Mouse (Mus musculus) lung, embryonic 14.5 days (tissue): ENCODE results near the gene Pou1f1. TPM values are rescaled to one million over a fixed set of nuclear protein-coding genes. Genes with fewer than 3 reads are reported as not detected.

Experiments used
- ATAC-seq: fragments of 200-750 bp; cut with Nextera tagmentation; 2 replicates; pipeline ENCODE4 v1.8.0; 2017; ENCODE audit warnings: mild to moderate bottlenecking, moderate TSS enrichment, moderate library complexity; ENCODE audit not compliant: insufficient read depth
- DNase-seq: peaks from one replicate; pipeline ENCODE4 v3.0.0-alpha.2; 2015
- H3K27ac ChIP-seq: fragments of 300-500 bp; sonication (generic); 2 replicates; pipeline ENCODE4 v1.5.1; 2014; ENCODE audit warnings: low read depth, mild to moderate bottlenecking, moderate library complexity
- H3K27me3 ChIP-seq: fragments of 300-500 bp; sonication (generic); 2 replicates; pipeline ENCODE4 v1.6.1; 2014; ENCODE audit warnings: low read length, control low read depth; ENCODE audit not compliant: insufficient read depth
- H3K36me3 ChIP-seq: fragments of 300-500 bp; sonication (generic); 2 replicates; pipeline ENCODE4 v1.6.1; 2014; ENCODE audit warnings: control low read depth; ENCODE audit not compliant: insufficient read depth
- H3K4me1 ChIP-seq: fragments of 300-500 bp; sonication (generic); 2 replicates; pipeline ENCODE4 v1.6.1; 2014; ENCODE audit warnings: antibody characterized with exemption, control low read depth; ENCODE audit not compliant: insufficient read depth
- H3K4me2 ChIP-seq: fragments of 300-500 bp; sonication (generic); 2 replicates; pipeline ENCODE4 v1.6.1; 2014; ENCODE audit warnings: mild to moderate bottlenecking
- H3K4me3 ChIP-seq: fragments of 300-500 bp; sonication (generic); 2 replicates; pipeline ENCODE4 v1.5.1; 2014; ENCODE audit warnings: low read depth, low read length
- H3K9ac ChIP-seq: fragments of 300-500 bp; sonication (generic); 2 replicates; pipeline ENCODE4 v1.6.1; 2014
- H3K9me3 ChIP-seq: fragments of 300-500 bp; sonication (generic); 2 replicates; pipeline ENCODE4 v1.6.1; 2016; ENCODE audit warnings: low read depth, low read length, control low read depth
- CTCF ChIP-seq: IDR thresholded peaks from 2 replicates; pipeline ENCODE4 v1.5.1; 2016; ENCODE audit warnings: antibody characterized with exemption, low read depth
- WGBS: fragments of 180-500 bp; shearing (Covaris S2); extraction: QIAGEN DNeasy Blood & Tissue Kit; methylation state at CpG from one replicate; pipeline ENCODE4 v1.1.7; 2014; 5-methylcytosine and 5-hydroxymethylcytosine counted together
- polyA plus RNA-seq: library from polyadenylated mRNA; unstranded; fragments of >200 nt; fragmentation: Nextera tagmentation; extraction: Ambion mirVana; gene quantifications from 2 replicates; pipeline ENCODE4 v1.2.1, GENCODE M21; 2014

Pou1f1 gene
- polyA plus RNA-seq, 1 experiment from 2014 or later, result not detected

- no peak overlapping the region for H3K4me3 ChIP-seq
- 83% methylated on average over 5 of the region's 5 CpGs for WGBS
- H3K4me1 ChIP-seq, result no peaks in the 10 kb centered on the region
- H3K36me3 ChIP-seq, result no peaks in the 10 kb centered on the region
- DNase-seq, result no peak
- no peak overlapping the region for H3K4me2 ChIP-seq
- H3K9ac ChIP-seq, result no peak overlapping the region
- TF ChIP-seq CTCF, result no peak
- H3K9me3 ChIP-seq, result no peaks in the 10 kb centered on the region
- H3K27ac ChIP-seq, result no peak overlapping the region
- no peaks in the 10 kb centered on the region for H3K27me3 ChIP-seq
- ATAC-seq, result no peak
Measured at GRCm38 (mm10) chr16:65526695-65527094, 6.4 kb downstream of the Pou1f1 start.

GRCm38 (mm10) chr16:65529589-65529988 lies 9.3 kb downstream of the Pou1f1 start:
- ATAC-seq, result no peak
- 27% methylated on average over 5 of the region's 5 CpGs for WGBS
- TF ChIP-seq CTCF, result no peak

GRCm38 (mm10) chr16:65531663-65532062 lies 11.4 kb downstream of the Pou1f1 start:
- Histone ChIP-seq H3K27ac (no peak overlapping the region), H3K9ac (no peak overlapping the region), H3K4me1 (no peaks in the 10 kb centered on the region), H3K9me3 (no peaks in the 10 kb centered on the region), H3K27me3 (no peaks in the 10 kb centered on the region), H3K4me3 (no peak overlapping the region), H3K36me3 (no peaks in the 10 kb centered on the region), H3K4me2 (no peak overlapping the region)
- ATAC-seq, result no peak
- no peak for TF ChIP-seq CTCF
- peak; percentile 15 for DNase-seq
- 52% methylated on average over 8 of the region's 8 CpGs for WGBS

More at GRCm38 (mm10) chr16:65529589-65529988, 9.3 kb downstream of the Pou1f1 start:
- Histone ChIP-seq H3K4me1 (no peaks in the 10 kb centered on the region), H3K9ac (no peak overlapping the region), H3K4me3 (no peak overlapping the region), H3K36me3 (no peaks in the 10 kb centered on the region), H3K27ac (no peak overlapping the region), H3K27me3 (no peaks in the 10 kb centered on the region), H3K4me2 (no peak overlapping the region), H3K9me3 (no peaks in the 10 kb centered on the region)
- no peak for DNase-seq

GRCm38 (mm10) chr16:65533315-65533999 lies 13.1 kb downstream of the Pou1f1 start:
- Histone ChIP-seq H3K36me3 (no peaks in the 10 kb centered on the region), H3K4me2 (no peak overlapping the region), H3K9me3 (no peaks in the 10 kb centered on the region), H3K27ac (no peak overlapping the region), H3K27me3 (no peaks in the 10 kb centered on the region), H3K4me3 (no peak overlapping the region), H3K9ac (no peak overlapping the region), H3K4me1 (no peaks in the 10 kb centered on the region)
- TF ChIP-seq CTCF, result peak; percentile 66
- DNase-seq, result peak; percentile 83
- no peak for ATAC-seq
- 25% methylated on average over 12 of the region's 12 CpGs for WGBS

GRCm38 (mm10) chr16:65543676-65544293 lies 23.5 kb downstream of the Pou1f1 start:
- ATAC-seq, result no peak
- H3K4me2 ChIP-seq, result no peak overlapping the region

GRCm38 (mm10) chr16:65548960-65549359 lies 28.6 kb downstream of the Pou1f1 start:
- H3K27me3 ChIP-seq, result no peaks in the 10 kb centered on the region
- TF ChIP-seq CTCF, result no peak
- no peak for ATAC-seq
- no peak overlapping the region for H3K4me3 ChIP-seq
- no peak overlapping the region for H3K9ac ChIP-seq
- no peak for DNase-seq
- 77% methylated on average over 7 of the region's 7 CpGs for WGBS
- H3K4me2 ChIP-seq, result no peak overlapping the region
- H3K27ac ChIP-seq, result no peak overlapping the region
- H3K9me3 ChIP-seq, result no peaks in the 10 kb centered on the region
- H3K4me1 ChIP-seq, result no peaks in the 10 kb centered on the region
- H3K36me3 ChIP-seq, result peaks cover 18% of the 10 kb centered on the region; the same call in 1 of the 2 replicates

More at GRCm38 (mm10) chr16:65543676-65544293, 23.5 kb downstream of the Pou1f1 start:
- WGBS, result 82% methylated on average over 11 of the region's 11 CpGs
- no peak overlapping the region for H3K9ac ChIP-seq
- no peak for TF ChIP-seq CTCF
- no peak for DNase-seq
- no peak overlapping the region for H3K4me3 ChIP-seq
- H3K27me3 ChIP-seq, result no peaks in the 10 kb centered on the region
- no peak overlapping the region for H3K27ac ChIP-seq
- peaks cover 30% of the 10 kb centered on the region for H3K36me3 ChIP-seq
- H3K4me1 ChIP-seq, result no peaks in the 10 kb centered on the region
- no peaks in the 10 kb centered on the region for H3K9me3 ChIP-seq

GRCm38 (mm10) chr16:65550814-65551213 lies 30.5 kb downstream of the Pou1f1 start:
- Histone ChIP-seq H3K36me3 (0 out of 2 replicates have a peak, but pooled peaks cover 10% of the 10 kb centered on the region), H3K27ac (no peak overlapping the region), H3K4me3 (no peak overlapping the region), H3K27me3 (no peaks in the 10 kb centered on the region), H3K9me3 (no peaks in the 10 kb centered on the region), H3K4me2 (no peak overlapping the region), H3K4me1 (no peaks in the 10 kb centered on the region), H3K9ac (no peak overlapping the region)
- ATAC-seq (no peak), DNase-seq (no peak)
- TF ChIP-seq CTCF, result no peak
- WGBS, result 82% methylated on average over 13 of the region's 13 CpGs
